Mouse (Mus musculus) heart, postnatal 0 days (tissue): Measurements from ENCODE around the gene St6galnac4.

Experiments
- CTCF ChIP-seq: IDR thresholded peaks from 2 replicates; pipeline ENCODE4 v1.5.1; 2016; ENCODE audit warnings: antibody characterized with exemption, control low read depth, low read depth
- EP300 ChIP-seq: IDR thresholded peaks from 2 replicates; pipeline ENCODE4 v1.6.1; 2016; ENCODE audit warnings: antibody characterized with exemption, low read depth

DNA sequence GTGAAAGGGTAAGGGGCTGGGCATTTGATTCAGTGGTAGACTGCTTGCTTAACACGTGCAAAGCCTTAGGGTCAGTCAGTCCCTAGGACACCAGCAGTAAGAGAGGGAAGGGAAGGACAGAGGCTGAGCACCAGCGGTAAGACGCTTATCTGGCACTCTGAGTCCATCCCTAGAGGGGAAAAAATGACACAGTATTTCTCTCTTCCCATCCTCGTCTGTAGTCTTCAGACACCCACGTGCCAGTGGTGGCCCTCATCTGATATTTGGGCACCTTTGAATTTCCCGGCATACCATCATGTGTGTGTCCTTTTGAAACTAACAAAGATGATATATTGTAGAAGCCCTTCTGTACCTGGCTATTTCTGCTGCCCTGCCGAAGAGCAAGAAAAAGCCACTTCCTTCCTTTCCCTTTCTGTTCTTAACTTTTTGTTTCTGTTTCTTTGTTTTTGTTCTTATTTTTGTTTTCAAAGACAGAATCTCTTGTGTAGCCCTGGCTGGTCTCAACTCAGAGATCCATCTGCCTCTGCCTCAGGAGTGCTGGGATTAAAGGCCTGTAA is 33.2 kb upstream of the St6galnac4 start:
- TF ChIP-seq CTCF: no peak
- no peak for TF ChIP-seq EP300
